Mouse (Mus musculus) hindbrain, embryonic 16.5 days (tissue): ENCODE data around the gene Rbpj. TPM values are rescaled to one million over a fixed set of nuclear protein-coding genes. Genes with fewer than 3 reads are reported as not detected.

Experiments used
- ATAC-seq: fragments of 200-750 bp; cut with Nextera tagmentation; 2 replicates; pipeline ENCODE4 v1.8.0; 2017; ENCODE audit warnings: moderate TSS enrichment, moderate library complexity
- H3K27ac ChIP-seq: fragments of 300-500 bp; sonication (generic); 2 replicates; pipeline ENCODE4 v1.5.1; 2014; ENCODE audit warnings: low read depth, mild to moderate bottlenecking, control low read depth, low read length, moderate library complexity
- H3K27me3 ChIP-seq: fragments of 300-500 bp; sonication (generic); replicated peaks from 2 replicates; pipeline ENCODE4 v1.6.1; 2014; ENCODE audit warnings: low read length; ENCODE audit not compliant: control insufficient read depth, insufficient read depth
- H3K36me3 ChIP-seq: fragments of 300-500 bp; sonication (generic); 2 replicates; pipeline ENCODE4 v1.6.1; 2014; ENCODE audit warnings: mild to moderate bottlenecking, low read length, moderate library complexity, mixed read lengths; ENCODE audit not compliant: control insufficient read depth, insufficient read depth
- H3K4me1 ChIP-seq: fragments of 300-500 bp; sonication (generic); 2 replicates; pipeline ENCODE4 v1.6.1; 2014; ENCODE audit warnings: low read depth, low read length; ENCODE audit not compliant: control insufficient read depth, insufficient read depth
- H3K4me2 ChIP-seq: fragments of 300-500 bp; sonication (generic); 2 replicates; pipeline ENCODE4 v1.6.1; 2014; ENCODE audit warnings: mild to moderate bottlenecking, low read length, control low read depth, moderate library complexity
- H3K4me3 ChIP-seq: fragments of 300-500 bp; sonication (generic); 2 replicates; pipeline ENCODE4 v1.5.1; 2014; ENCODE audit warnings: mild to moderate bottlenecking, low read length, control low read depth, moderate library complexity
- H3K9ac ChIP-seq: fragments of 300-500 bp; sonication (generic); 2 replicates; pipeline ENCODE4 v1.6.1; 2014; ENCODE audit warnings: low read depth, mild to moderate bottlenecking, control low read depth, low read length, moderate library complexity
- H3K9me3 ChIP-seq: fragments of 300-500 bp; sonication (generic); 2 replicates; pipeline ENCODE4 v1.6.1; 2014; ENCODE audit warnings: mild to moderate bottlenecking, low read length, moderate library complexity; ENCODE audit not compliant: control insufficient read depth
- WGBS: fragments of 180-500 bp; shearing (Covaris S2); extraction: QIAGEN DNeasy Blood & Tissue Kit; methylation state at CpG from one replicate; pipeline ENCODE4 v1.1.7; 2014; 5-methylcytosine and 5-hydroxymethylcytosine counted together
- polyA plus RNA-seq: library from polyadenylated mRNA; unstranded; fragments of >200 nt; fragmentation: Nextera tagmentation; extraction: Ambion mirVana; gene quantifications from 2 replicates; pipeline ENCODE4 v1.2.1, GENCODE M21; 2015

The Rbpj gene
- polyA plus RNA-seq, 1 experiment from 2014 or later, result 19.8 TPM

GRCm38 (mm10) chr5:53646669-53647068 is 180.7 kb downstream of the Rbpj start:
- no peak overlapping the region for H3K4me3 ChIP-seq
- H3K9me3 ChIP-seq, result no peaks in the 10 kb centered on the region
- whole genome bisulfite sequencing, result 94% methylated on average over 3 of the region's 9 CpGs
- H3K4me1 ChIP-seq, result no peaks in the 10 kb centered on the region
- H3K36me3 ChIP-seq, result peaks cover 6% of the 10 kb centered on the region
- no peaks in the 10 kb centered on the region for H3K27me3 ChIP-seq
- no peak overlapping the region for H3K27ac ChIP-seq
- ATAC-seq, result no peak
- no peak overlapping the region for H3K4me2 ChIP-seq
- H3K9ac ChIP-seq, result no peak overlapping the region

GRCm38 (mm10) chr5:53647358-53647757 is 181.4 kb downstream of the Rbpj start:
- no peak for ATAC-seq
- Histone ChIP-seq H3K27me3 (no peaks in the 10 kb centered on the region), H3K9ac (no peak overlapping the region), H3K27ac (no peak overlapping the region), H3K4me3 (no peak overlapping the region), H3K36me3 (peaks cover 4% of the 10 kb centered on the region), H3K4me1 (no peaks in the 10 kb centered on the region), H3K9me3 (no peaks in the 10 kb centered on the region), H3K4me2 (no peak overlapping the region)
- WGBS, result 93% methylated on average over 2 of the region's 2 CpGs

GRCm38 (mm10) chr5:53656596-53656995 is 190.6 kb downstream of the Rbpj start:
- Histone ChIP-seq H3K9ac (no peak overlapping the region), H3K36me3 (no peaks in the 10 kb centered on the region), H3K27me3 (no peaks in the 10 kb centered on the region), H3K9me3 (no peaks in the 10 kb centered on the region), H3K4me1 (no peaks in the 10 kb centered on the region), H3K27ac (no peak overlapping the region), H3K4me2 (no peak overlapping the region), H3K4me3 (no peak overlapping the region)
- WGBS, result 29% methylated on average over 1 of the region's 1 CpGs
- ATAC-seq, result no peak

- 77% methylated on average over 6 of the region's 6 CpGs for WGBS
- Histone ChIP-seq H3K36me3 (no peaks in the 10 kb centered on the region), H3K9me3 (no peaks in the 10 kb centered on the region), H3K27me3 (no peaks in the 10 kb centered on the region), H3K9ac (no peak overlapping the region), H3K27ac (no peak overlapping the region), H3K4me1 (no peaks in the 10 kb centered on the region), H3K4me2 (no peak overlapping the region), H3K4me3 (no peak overlapping the region)
- peak; percentile 82 for ATAC-seq
Measured at GRCm38 (mm10) chr5:53657925-53658324, 192.0 kb downstream of the Rbpj start.

GRCm38 (mm10) chr5:53661508-53661907 is 195.6 kb downstream of the Rbpj start:
- H3K4me3 ChIP-seq, result no peak overlapping the region
- H3K4me2 ChIP-seq, result no peak overlapping the region
- 93% methylated on average over 2 of the region's 2 CpGs for WGBS

GRCm38 (mm10) chr5:53662413-53662812 is 196.5 kb downstream of the Rbpj start:
- no peak for ATAC-seq
- no peaks in the 10 kb centered on the region for H3K36me3 ChIP-seq
- 84% methylated on average over 1 of the region's 1 CpGs for WGBS
- no peaks in the 10 kb centered on the region for H3K27me3 ChIP-seq
- H3K4me1 ChIP-seq, result no peaks in the 10 kb centered on the region
- H3K27ac ChIP-seq, result no peak overlapping the region
- H3K9me3 ChIP-seq, result no peaks in the 10 kb centered on the region
- no peak overlapping the region for H3K9ac ChIP-seq
- H3K4me3 ChIP-seq, result no peak overlapping the region
- H3K4me2 ChIP-seq, result no peak overlapping the region

More at GRCm38 (mm10) chr5:53661508-53661907, 195.6 kb downstream of the Rbpj start:
- no peak overlapping the region for H3K27ac ChIP-seq
- no peak overlapping the region for H3K9ac ChIP-seq
- no peaks in the 10 kb centered on the region for H3K36me3 ChIP-seq
- H3K9me3 ChIP-seq, result no peaks in the 10 kb centered on the region
- H3K4me1 ChIP-seq, result no peaks in the 10 kb centered on the region
- H3K27me3 ChIP-seq, result no peaks in the 10 kb centered on the region
- ATAC-seq, result no peak

- Histone ChIP-seq H3K36me3 (no peaks in the 10 kb centered on the region), H3K4me2 (no peak overlapping the region), H3K9ac (no peak overlapping the region), H3K27me3 (no peaks in the 10 kb centered on the region), H3K4me3 (no peak overlapping the region), H3K27ac (no peak overlapping the region), H3K4me1 (no peaks in the 10 kb centered on the region), H3K9me3 (no peaks in the 10 kb centered on the region)
- no peak for ATAC-seq
Measured at GRCm38 (mm10) chr5:53663665-53664064, 197.7 kb downstream of the Rbpj start.

- no peaks in the 10 kb centered on the region for H3K36me3 ChIP-seq
- no peaks in the 10 kb centered on the region for H3K9me3 ChIP-seq
- no peak overlapping the region for H3K4me2 ChIP-seq
- H3K27me3 ChIP-seq, result no peaks in the 10 kb centered on the region
- H3K9ac ChIP-seq, result no peak overlapping the region
- H3K4me1 ChIP-seq, result no peaks in the 10 kb centered on the region
- 92% methylated on average over 5 of the region's 5 CpGs for WGBS
- no peak for ATAC-seq
- no peak overlapping the region for H3K27ac ChIP-seq
- no peak overlapping the region for H3K4me3 ChIP-seq
Measured at GRCm38 (mm10) chr5:53668021-53668420, 202.1 kb downstream of the Rbpj start.

GRCm38 (mm10) chr5:53670321-53670938 is 204.5 kb downstream of the Rbpj start:
- H3K27ac ChIP-seq, result no peak overlapping the region
- no peaks in the 10 kb centered on the region for H3K27me3 ChIP-seq
- H3K9me3 ChIP-seq, result no peaks in the 10 kb centered on the region
- ATAC-seq, result no peak
- no peak overlapping the region for H3K4me2 ChIP-seq
- no peaks in the 10 kb centered on the region for H3K4me1 ChIP-seq
- H3K36me3 ChIP-seq, result no peaks in the 10 kb centered on the region
- H3K9ac ChIP-seq, result no peak overlapping the region
- WGBS, result 90% methylated on average over 10 of the region's 10 CpGs
- no peak overlapping the region for H3K4me3 ChIP-seq

- no peaks in the 10 kb centered on the region for H3K36me3 ChIP-seq
- no peak for ATAC-seq
- 43% methylated on average over 4 of the region's 4 CpGs for WGBS
Measured at GRCm38 (mm10) chr5:53671507-53671906, 205.6 kb downstream of the Rbpj start.

More at GRCm38 (mm10) chr5:53671507-53671906, 205.6 kb downstream of the Rbpj start:
- Histone ChIP-seq H3K4me3 (no peak overlapping the region), H3K9me3 (no peaks in the 10 kb centered on the region), H3K4me2 (no peak overlapping the region), H3K27ac (no peak overlapping the region), H3K27me3 (no peaks in the 10 kb centered on the region), H3K9ac (no peak overlapping the region), H3K4me1 (no peaks in the 10 kb centered on the region)
